Mouse (Mus musculus) small intestine, adult 2 months (tissue): Measurements from ENCODE around the gene Mylk3.

ENCODE experiments used
- CTCF ChIP-seq: fragments of 200-500 bp; IDR thresholded peaks from 2 replicates; pipeline ENCODE4 v1.5.1; 2012; ENCODE audit warnings: low read depth, mild to moderate bottlenecking, control low read depth, inconsistent platforms, low read length, moderate library complexity, mixed read lengths; ENCODE audit not compliant: insufficient replicate concordance, insufficient read length; ENCODE audit errors: extremely low read depth
- POLR2A ChIP-seq: fragments of 200-500 bp; IDR thresholded peaks from 2 replicates; pipeline ENCODE4 v1.6.1; 2012; ENCODE audit warnings: low read depth, mild to moderate bottlenecking, control low read depth, inconsistent platforms, low read length, moderate library complexity

GRCm38 (mm10) chr8:85432168-85433016, 46.2 kb upstream of the Mylk3 start, which contains the start of gene 4921524J17Rik:
- TF ChIP-seq CTCF (no peak), POLR2A (peak; percentile 64)
